Mouse (Mus musculus): ENCODE results near the gene Slc25a10. TPM values are rescaled to one million over a fixed set of nuclear protein-coding genes. Genes with fewer than 3 reads are reported as not detected.

Gene Slc25a10
- polyA plus RNA-seq, 1 experiment from 2014 or later = 41.2 TPM

DNA sequence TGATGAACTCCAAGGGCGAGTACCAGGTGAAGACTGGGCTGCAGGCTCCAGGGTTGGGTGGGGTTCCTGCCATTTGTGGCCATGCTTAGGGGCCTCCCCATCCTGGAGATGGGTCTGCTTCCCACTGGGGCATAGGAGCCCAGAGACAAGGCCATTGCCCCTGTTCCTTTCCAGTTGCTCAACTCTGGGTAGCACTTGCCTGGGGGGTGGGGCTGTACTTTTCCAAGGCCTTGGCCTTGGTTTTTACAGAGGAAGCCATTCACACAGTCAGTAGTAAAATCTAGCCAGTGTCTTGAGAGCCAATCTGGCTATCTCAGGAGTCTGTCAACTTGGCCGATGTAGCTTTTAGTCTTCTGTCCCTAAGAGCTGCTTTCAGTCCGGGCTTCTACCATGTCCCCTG, 5.8 kb downstream of the Slc25a10 start:
- TF ChIP-seq CTCF (IDR thresholded peaks at IDR 0.05) = no peak
- ATAC-seq (no peak), DNase-seq (ENCODE audit: low read depth, low spot score) (no peak)
- no peaks in the 10 kb centered on the region for H3K27me3 ChIP-seq
- CTCF ChIA-PET = interaction anchor here (1.1 kb wide), 1 partner anchor 8 kb away, joined by 3 read pairs; no protein-coding TSS in a partner anchor
- POLR2A ChIA-PET = interaction anchor here (0.6 kb wide), 1 partner anchor 89 kb away, joined by 3 read pairs; no protein-coding TSS in a partner anchor
- in situ Hi-C loops (cut with MboI; ENCODE audit: low pct_unique_long_range_greater_than_20kb) = no loop called here

DNA sequence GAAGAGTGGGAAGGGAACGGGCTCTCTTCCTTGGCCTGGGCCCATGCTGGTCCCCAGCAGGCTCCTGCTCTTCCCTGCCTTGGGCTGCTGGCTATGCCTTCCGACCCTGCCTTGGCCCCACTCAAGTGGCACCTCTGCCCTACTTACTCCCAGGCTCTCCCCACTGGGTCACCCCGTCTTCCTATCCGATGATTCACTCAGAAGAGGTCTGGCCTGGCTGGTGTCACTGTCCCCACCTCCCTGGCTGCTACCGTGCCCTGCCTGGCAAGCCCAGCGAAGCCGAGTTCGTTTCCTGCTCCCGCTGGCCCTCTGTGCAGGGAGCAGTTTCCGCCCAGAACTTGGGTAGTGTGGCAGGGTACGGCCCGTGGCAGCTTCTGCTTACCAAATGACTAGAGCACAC, 6.6 kb downstream of the Slc25a10 start:
- DNase-seq (ENCODE audit: low read depth, low spot score) (no peak), ATAC-seq (no peak)
- TF ChIP-seq CTCF (IDR thresholded peaks at IDR 0.05) = no peak
- POLR2A ChIA-PET = no interaction called here
- CTCF ChIA-PET = interaction anchor here (1.1 kb wide), 1 partner anchor 9 kb away, joined by 3 read pairs; no protein-coding TSS in a partner anchor
- in situ Hi-C loops (cut with MboI; ENCODE audit: low pct_unique_long_range_greater_than_20kb) = no loop called here
- H3K27me3 ChIP-seq = no peaks in the 10 kb centered on the region

DNA sequence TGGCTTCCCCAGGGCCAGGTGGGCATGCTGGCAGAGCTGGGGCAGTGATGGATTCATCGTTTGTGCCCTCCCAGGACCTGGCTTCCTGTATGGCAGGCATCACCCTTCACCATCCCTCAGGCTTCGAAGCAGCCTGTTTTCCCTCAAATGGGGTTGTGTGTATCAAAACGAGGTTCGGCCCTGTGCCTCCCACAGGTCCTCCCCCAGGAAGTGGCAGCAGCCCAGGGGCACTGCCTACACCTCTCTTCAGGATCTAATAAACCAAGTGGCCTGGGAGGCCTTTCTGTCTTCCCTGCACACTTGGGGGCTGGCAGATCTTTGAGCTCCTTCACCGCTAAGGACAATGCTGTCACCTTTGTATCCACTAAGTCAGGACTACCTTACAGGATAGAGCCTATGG, 7.3 kb downstream of the Slc25a10 start:
- POLR2A ChIA-PET = no interaction called here
- no peaks in the 10 kb centered on the region for H3K27me3 ChIP-seq
- CTCF ChIA-PET = no interaction called here
- ATAC-seq (no peak), DNase-seq (ENCODE audit: low read depth, low spot score) (no peak)
- in situ Hi-C loops (cut with MboI; ENCODE audit: low pct_unique_long_range_greater_than_20kb) = no loop called here
- no peak for TF ChIP-seq CTCF (IDR thresholded peaks at IDR 0.05)

DNA sequence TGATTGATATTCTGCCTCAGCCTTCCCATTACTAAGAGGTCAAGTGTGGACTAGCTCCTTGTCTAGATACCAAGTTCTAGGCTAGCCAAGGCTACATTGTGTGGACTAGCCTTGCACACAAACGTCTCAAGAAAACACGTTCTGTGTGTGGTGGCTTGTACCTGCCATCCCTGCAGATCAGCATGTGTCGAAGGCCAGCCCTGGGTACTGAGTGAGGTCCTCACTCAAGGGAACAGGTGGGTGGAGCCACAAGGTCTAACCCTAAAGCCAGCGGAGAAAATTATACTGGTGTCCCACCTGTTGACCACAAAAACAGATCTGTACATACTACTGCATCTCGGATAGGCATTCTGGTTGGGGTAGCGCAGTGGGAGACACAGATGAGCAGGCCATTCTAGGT, 8.3 kb downstream of the Slc25a10 start:
- ChIA-PET POLR2A (interaction anchor here (0.6 to 1.8 kb wide), 2 partner anchors 8 to 297 kb away, joined by 3 to 4 read pairs; partner anchors contain the start of gene Slc25a10), CTCF (interaction anchor here (1.2 kb wide), 1 partner anchor 10 kb away, joined by 3 read pairs; no protein-coding TSS in a partner anchor)
- H3K27me3 ChIP-seq = no peaks in the 10 kb centered on the region
- in situ Hi-C loops (cut with MboI; ENCODE audit: low pct_unique_long_range_greater_than_20kb) = no loop called here
- ATAC-seq (no peak), DNase-seq (ENCODE audit: low read depth, low spot score) (no peak)
- TF ChIP-seq CTCF (IDR thresholded peaks at IDR 0.05) = no peak

GRCm38 (mm10) chr11:120500357-120500756, 8.7 kb downstream of the Slc25a10 start:
- in situ Hi-C loops (cut with MboI; ENCODE audit: low pct_unique_long_range_greater_than_20kb) = no loop called here
- ATAC-seq (no peak), DNase-seq (ENCODE audit: low read depth, low spot score) (no peak)
- POLR2A ChIA-PET = interaction anchor here (0.6 to 1.8 kb wide), 2 partner anchors 8 to 297 kb away, joined by 3 to 4 read pairs; partner anchors contain the start of gene Slc25a10
- CTCF ChIA-PET = interaction anchor here (1.2 kb wide), 1 partner anchor 11 kb away, joined by 3 read pairs; no protein-coding TSS in a partner anchor
- TF ChIP-seq CTCF (IDR thresholded peaks at IDR 0.05) = no peak
- no peaks in the 10 kb centered on the region for H3K27me3 ChIP-seq

GRCm38 (mm10) chr11:120501018-120501417, 9.4 kb downstream of the Slc25a10 start:
- in situ Hi-C loops (cut with MboI; ENCODE audit: low pct_unique_long_range_greater_than_20kb) = no loop called here
- ChIA-PET POLR2A (interaction anchor here (0.6 to 1.8 kb wide), 2 partner anchors 9 to 14 kb away, joined by 3 to 4 read pairs; partner anchors contain the start of gene Slc25a10), CTCF (interaction anchor here (1.2 kb wide), 1 partner anchor 11 kb away, joined by 3 read pairs; no protein-coding TSS in a partner anchor)
- H3K27me3 ChIP-seq = no peaks in the 10 kb centered on the region
- ATAC-seq (no peak), DNase-seq (ENCODE audit: low read depth, low spot score) (no peak)
- no peak for TF ChIP-seq CTCF (IDR thresholded peaks at IDR 0.05)

DNA sequence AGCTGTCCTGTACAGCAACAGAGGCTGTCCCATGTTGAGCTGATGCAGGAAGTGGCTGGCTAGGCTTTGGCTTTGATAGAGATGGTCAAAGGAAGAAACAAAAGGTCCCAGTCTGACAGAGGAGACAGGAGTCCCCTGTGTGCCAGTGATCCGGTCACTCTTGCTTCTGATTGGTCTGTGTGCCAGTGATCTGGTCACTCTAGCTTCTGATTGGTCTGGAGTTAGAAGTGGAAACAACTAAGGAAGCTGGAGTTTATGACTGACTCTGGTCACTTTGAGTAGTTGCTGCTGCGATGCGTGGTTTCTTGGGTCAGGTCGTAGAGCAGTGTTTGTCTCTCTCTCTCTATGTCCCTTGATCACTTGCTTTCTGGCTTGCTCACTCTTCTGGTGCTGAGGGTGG, 10.1 kb downstream of the Slc25a10 start:
- no peaks in the 10 kb centered on the region for H3K27me3 ChIP-seq

DNA sequence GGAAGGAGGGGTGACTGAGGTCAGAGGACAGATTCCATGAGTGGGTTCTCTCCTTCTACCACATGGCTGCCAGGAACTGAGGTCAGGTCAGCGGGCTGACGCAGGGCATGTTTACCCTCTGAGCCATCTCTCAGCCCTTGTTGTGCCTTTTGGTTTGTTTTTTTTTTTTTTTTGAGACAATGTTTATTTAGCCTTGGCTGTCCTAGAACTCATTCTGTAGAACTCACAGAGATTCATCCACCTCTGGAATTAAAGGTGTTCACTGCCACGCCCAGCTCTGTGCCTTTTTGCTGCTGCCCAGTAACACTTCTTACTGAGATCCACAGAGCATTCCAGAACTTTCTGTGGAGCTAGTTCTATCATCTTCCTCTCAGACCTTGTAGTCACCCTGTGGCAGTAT, 14.0 kb downstream of the Slc25a10 start:
- CTCF ChIA-PET = interaction anchor here (1.1 to 4.2 kb wide), 2 partner anchors 10 to 15 kb away, joined by 3 to 26 read pairs; partner anchors contain the start of gene Slc25a10
- H3K27me3 ChIP-seq = no peaks in the 10 kb centered on the region
- DNase-seq (ENCODE audit: low read depth, low spot score) = no peak
- no peak for TF ChIP-seq CTCF (IDR thresholded peaks at IDR 0.05)
- POLR2A ChIA-PET = no interaction called here
- in situ Hi-C loops (cut with MboI; ENCODE audit: low pct_unique_long_range_greater_than_20kb) = no loop called here
- ATAC-seq = no peak

More for the DNA sequence above, 10.1 kb downstream of the Slc25a10 start:
- in situ Hi-C loops (cut with MboI; ENCODE audit: low pct_unique_long_range_greater_than_20kb) = no loop called here
- ChIA-PET POLR2A (interaction anchor here (0.6 to 1.8 kb wide), 2 partner anchors 10 to 13 kb away, joined by 3 to 4 read pairs; partner anchors contain the start of gene Slc25a10), CTCF (interaction anchor here (1.9 kb wide), 1 partner anchor 12 kb away, joined by 8 read pairs; no protein-coding TSS in a partner anchor)
- TF ChIP-seq CTCF (IDR thresholded peaks at IDR 0.05) = no peak
- DNase-seq (ENCODE audit: low read depth, low spot score) (no peak), ATAC-seq (no peak)

DNA sequence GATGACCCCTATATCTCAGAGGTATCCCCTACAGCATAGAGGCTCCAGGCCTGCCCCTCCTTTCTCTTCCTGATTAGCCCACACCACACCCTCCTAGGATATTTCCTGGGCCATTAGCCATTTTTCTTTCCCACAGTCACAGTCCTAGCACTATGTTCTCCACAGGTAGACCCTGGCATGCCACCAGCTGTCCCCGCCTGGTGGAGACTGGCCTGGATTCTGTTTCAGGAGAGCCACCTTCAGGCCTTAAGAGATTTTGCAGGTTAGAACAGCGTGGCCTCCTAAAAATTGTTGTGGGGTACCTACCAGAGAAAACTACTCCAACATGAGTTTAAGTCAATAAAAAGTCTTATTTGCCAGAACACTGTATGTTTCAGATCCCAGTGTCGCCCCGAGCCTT, 15.3 kb downstream of the Slc25a10 start:
- no peak for TF ChIP-seq CTCF (IDR thresholded peaks at IDR 0.05)
- H3K27me3 ChIP-seq = no peaks in the 10 kb centered on the region
- ATAC-seq = no peak
- ChIA-PET CTCF (interaction anchor here (1.1 to 4.2 kb wide), 3 partner anchors 8 to 16 kb away, joined by 3 to 26 read pairs (median 3); partner anchors contain the start of gene Slc25a10), POLR2A (no interaction called here)
- in situ Hi-C loops (cut with MboI; ENCODE audit: low pct_unique_long_range_greater_than_20kb) = no loop called here
- DNase-seq (ENCODE audit: low read depth, low spot score) = no peak

DNA sequence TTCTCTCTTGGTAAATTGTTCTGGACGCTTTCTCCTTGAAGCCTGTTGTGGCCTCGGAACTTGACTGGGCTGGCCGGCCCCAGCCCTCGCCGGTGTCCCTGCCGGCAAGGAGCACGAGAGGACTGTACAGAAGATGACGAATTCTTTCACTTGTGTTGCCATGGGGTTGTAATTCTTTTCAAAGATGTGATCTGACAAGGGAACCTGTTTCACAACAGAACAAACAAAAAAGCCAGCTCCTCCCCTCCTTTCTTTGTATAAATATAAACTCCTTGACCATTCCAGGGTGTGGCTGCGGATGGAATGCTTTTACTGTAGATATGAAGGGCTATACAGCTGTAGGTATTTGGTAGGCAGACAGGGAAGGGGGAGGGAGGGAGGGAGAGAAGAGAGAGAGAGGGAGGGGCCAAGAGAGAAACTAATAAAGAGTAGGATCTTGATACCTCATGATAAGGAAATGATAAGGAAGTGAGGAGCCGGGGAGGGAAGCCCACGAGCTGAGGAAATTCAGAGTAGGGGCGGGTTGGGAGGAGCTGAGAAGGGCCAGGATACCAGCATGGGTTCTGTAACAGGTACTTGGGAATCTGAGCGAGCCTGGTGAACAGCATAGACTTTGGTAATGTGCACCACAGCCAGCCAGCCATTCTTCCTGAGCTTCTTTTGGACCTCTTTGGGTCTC, 16.1 kb downstream of the Slc25a10 start:
- POLR2A ChIA-PET = interaction anchor here (1.1 kb wide), 1 partner anchor 17 kb away, joined by 4 read pairs; the partner anchor contains the start of gene Slc25a10
- H3K27me3 ChIP-seq = no peaks in the 10 kb centered on the region
- no peak for TF ChIP-seq CTCF (IDR thresholded peaks at IDR 0.05)
- ATAC-seq (no peak), DNase-seq (ENCODE audit: low read depth, low spot score) (no peak)
- in situ Hi-C loops (cut with MboI; ENCODE audit: low pct_unique_long_range_greater_than_20kb) = no loop called here
- CTCF ChIA-PET = interaction anchor here (0.9 to 4.2 kb wide), 3 partner anchors 17 to 151 kb away, joined by 3 to 26 read pairs (median 4); partner anchors contain the start of genes P4hb and Slc25a10

Data from Patski (cell line).